Mouse (Mus musculus) frontal cortex, postnatal 14 days (tissue): ENCODE measurements at regions not wholly inside any gene's neighbourhood (a gene's known extent, or its start where the extent isn't known, plus 50 kb on each side); places are given as distances from the start of the nearest gene placed in this dataset.

Source experiments
- DNase-seq, 2 experiments: peaks; one replicate each; pipeline ENCODE4 v3.0.0; 2022; ENCODE audit warnings: low spot score in 2 of 2

GRCm38 (mm10) chr9:94267243-94267642 is 270.6 kb downstream of the 1190002N15Rik start:
- DNase-seq: no peak

DNA sequence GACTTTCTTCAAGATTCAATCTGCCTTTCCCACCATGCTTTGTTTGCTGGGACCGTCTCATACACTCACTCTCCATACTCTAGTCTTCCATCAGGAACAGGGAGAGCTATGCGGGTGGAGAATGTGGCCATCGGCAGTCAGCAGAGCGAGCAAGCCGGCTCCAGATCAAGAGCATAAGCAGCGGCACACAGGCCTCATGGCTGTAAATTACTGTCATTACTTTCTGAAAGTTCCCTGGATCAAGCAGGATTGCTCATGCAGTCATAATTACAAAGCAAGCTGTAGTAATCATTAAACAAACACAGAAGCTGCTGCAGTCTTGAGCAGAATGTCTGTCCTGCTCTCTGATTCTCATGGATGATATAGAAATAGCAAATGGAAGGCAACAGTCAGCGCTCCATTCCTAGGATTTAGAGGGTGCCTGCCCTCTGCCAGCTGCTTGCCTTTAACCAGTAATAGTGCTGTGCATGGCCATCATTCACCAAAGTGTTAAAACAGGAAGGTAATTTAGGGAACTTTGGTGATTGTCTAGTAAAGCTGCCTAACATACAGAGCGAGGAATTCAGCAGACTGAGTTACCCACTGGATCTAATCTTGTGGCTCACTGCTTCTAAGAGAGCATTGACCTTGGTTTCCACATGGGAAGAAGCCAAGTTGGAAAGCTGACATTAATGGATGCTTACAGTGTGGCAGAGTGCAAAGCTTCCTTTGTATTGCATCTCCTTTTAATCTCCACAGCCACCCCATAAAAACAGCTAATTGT is 298.2 kb downstream of the 1190002N15Rik start:
- DNase-seq: no peak

- DNase-seq: no peak
Measured at GRCm38 (mm10) chr9:94238565-94238964, 299.3 kb downstream of the 1190002N15Rik start.

DNA sequence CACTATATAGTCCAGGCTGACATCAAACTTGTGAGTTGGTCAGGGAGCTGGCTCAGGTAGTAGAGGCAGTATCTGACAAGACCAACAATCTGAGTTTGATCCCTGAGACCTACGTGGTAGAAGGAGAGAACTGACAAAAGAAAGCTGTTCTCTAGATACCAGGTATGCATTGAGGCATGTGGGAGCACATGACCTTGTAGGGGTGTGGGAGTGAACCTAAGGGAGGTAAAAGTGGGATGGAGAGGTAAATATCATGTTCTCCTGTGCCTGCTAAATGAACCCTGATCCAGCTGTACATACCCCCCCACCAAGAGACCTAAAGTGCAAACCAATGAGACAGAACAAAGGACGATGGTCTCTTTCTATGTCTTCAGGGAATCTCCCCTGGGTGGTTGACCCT is 308.3 kb downstream of the 1190002N15Rik start:
- no peak for DNase-seq

- DNase-seq: no peak
Measured at GRCm38 (mm10) chr9:94219116-94219515, 318.8 kb downstream of the 1190002N15Rik start.

- DNase-seq: no peak
Measured at GRCm38 (mm10) chr9:94216414-94217279, 321.2 kb downstream of the 1190002N15Rik start.

DNA sequence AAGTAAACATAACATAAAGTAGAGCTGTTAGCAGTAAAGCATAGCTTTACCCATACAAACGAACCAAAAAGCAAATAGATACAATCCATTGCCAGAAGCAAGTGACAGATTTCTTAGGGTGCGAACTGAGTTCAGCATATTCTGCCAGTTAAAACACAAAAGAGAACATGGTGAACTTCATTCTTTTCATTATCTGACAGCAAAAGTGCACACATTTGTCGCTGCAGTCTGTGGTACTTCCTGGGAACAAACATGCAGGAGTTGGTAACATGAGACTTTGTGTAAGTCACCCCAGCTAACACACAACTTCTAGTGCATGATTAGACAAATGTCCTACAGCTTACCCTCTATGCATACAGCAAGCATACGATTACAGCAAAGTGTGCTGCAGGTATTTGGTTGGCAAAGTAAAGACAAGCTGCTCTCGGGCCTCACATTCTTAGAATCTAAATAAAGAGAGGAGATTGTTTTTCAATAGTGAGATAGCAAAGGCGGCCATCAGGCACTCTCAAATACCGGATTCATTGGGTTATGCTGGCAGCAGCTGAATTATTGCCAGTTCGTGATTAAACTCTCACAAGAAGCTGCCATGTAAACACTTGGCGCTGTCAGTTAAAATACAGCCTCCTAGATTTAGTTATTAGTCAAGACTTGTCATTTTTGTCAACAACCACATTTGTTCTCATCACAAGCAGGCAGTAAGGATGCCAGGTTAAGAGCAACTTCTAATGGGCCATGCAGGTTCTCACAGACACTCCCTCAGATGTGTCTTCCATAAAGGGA is 327.2 kb downstream of the 1190002N15Rik start:
- DNase-seq: no peak

DNA sequence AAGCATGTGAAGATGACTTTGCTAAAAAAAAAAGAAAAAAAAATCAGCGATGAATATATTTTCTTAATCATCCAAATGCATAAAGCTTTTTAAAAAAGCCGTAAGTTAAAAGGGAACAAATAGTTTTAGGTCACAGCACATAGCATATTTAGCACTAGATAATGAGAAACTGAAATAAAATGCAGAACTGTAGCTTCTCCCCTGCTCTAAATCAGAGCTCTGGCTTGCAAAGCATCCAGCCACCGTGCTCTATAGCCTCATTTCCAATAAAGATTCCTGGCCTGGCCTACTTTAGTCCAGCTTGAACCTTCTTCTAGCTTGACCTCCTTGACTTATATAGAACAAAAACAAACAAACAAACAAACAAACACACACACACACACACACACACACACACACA is 328.9 kb downstream of the 1190002N15Rik start:
- no peak for DNase-seq

DNA sequence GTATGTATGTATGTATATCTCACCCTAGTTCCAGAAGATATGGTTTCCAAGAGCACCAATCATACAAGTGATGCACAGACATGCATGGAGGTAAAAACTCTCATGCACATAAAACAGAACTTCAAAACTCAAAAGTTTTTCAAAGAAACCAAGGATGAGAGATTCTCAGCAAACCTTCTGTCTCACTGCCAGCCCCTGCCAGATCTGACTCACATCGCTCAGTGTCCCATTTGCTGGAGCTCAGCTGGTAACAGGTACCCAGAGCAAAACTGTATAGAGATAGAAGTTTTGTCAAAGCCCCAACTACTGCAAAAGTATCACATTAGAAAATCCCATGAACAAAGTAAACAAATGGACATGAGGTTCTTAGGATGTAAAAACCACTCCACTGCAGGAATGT is 337.0 kb downstream of the 1190002N15Rik start:
- no peak for DNase-seq

- DNase-seq: no peak
Measured at GRCm38 (mm10) chr9:94199864-94200263, 338.0 kb downstream of the 1190002N15Rik start.

DNA sequence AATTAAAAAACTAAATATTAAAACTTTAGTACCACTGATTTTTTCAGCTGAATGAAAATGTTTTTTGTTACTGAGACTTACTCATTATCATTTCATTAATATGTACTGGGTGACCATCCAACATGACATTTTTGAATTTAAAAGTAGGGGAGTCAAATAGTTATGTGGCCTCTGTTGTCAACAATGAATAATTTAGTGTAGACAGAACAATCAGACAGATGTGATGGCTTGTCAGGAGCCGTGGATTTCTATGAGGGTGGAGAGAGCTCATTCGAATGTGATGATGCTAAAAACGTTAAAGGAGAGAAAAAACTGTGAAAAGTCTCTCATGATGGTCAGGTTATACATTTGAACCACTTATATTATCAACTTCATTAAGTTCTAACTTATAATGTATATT is 346.8 kb downstream of the 1190002N15Rik start:
- DNase-seq: no peak

DNA sequence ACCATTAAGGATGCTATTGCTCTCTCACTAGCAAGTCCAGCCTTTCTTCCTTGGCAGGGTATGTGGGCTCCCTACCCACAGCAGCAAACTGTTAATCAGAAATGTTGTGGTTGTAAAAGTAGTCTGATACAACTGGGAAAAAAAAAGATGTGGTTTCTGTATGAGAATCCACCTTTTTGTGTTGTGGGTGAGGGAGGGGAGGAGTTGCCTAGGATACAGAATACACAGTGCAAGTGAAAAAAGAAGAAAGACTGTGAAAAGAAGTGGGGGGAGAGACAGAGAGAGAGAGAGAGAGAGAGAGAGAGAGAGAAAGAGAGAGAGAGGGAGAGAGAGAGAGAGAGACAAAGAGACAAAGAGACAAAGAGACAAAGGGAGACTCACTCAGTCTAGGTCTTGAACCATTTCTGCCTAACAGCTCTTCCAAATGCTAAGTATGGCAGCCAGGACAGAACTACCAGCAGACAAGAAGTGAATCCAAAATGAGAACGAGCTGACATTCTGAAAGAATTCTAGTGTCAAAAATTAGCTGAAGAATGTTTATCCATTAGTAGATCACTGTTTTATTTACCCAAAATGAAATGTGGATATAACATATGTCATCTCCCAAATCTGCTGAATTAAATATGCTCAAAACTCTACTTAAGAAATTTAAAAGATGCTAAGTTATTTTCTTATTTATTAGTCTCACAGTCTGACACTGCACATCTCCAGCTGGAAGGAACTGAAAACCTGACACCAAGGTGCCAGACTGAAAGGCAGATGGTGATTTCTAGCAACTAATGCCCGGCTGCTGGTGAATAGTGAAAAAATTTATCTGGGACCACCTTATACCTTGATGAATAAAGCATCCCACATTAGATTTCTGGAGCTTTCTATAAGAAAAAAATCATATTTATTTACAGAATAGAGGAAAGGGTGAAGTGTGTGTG is 347.7 kb downstream of the 1190002N15Rik start:
- DNase-seq: no peak

DNA sequence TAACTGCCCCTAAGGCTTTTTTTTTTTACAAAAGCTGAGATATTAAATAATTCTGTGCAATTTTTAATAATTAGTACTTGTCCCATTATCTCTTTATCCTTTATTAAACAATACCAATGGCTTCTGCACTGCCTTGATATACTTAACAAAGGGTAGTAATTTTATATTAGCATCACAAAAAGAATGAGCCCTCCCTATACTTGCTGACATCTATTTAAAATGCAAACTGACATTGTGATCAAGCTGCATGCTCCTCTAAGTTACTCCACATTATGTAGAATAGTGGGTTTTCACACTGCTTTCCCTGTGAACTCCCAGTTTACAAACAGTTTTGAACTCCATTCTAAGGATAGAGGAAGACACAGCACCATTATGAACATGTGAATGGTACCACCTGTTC is 349.8 kb downstream of the 1190002N15Rik start:
- DNase-seq: no peak

- no peak for DNase-seq
Measured at GRCm38 (mm10) chr9:94169905-94170612, 367.8 kb downstream of the 1190002N15Rik start.

DNA sequence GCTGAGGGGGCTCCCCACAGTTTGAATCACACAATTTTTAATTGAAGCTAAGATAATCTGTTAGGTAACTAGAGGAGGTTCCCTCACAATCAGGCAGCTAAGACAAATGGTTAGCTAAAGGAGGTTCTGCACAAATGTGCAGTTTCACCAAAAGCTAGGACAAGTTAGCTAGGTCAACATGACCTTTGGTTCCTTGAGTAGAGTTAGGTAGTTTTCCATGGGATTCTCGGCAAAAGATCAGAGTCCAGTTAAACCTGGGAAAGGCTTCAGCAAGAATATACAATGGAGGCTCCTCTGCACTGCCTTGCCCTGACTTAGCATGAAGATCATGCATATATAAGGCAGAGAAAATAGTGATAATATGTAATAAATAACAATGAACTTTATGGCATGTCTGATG is 374.2 kb downstream of the 1190002N15Rik start:
- DNase-seq: no peak

DNA sequence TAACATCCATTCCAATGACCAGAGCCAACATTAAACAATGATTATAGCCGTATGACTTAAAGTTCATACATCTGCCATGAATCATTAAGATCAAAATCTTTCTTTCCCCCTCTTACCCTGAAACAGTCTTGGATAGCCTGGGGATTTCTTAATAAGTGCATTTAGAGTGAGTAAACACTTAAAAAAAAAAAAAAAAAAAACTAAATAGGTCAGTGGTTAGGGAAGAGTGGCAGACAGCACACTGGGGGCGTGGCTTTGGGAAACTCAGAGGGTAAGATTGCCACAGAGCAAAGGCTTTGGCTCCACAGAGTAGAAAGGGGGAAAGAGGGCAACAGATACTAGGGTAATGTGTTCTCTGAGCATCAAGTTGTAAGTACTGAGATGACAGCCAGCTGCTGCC is 382.3 kb downstream of the 1190002N15Rik start:
- DNase-seq: no peak

GRCm38 (mm10) chr9:94148474-94148873 is 389.4 kb downstream of the 1190002N15Rik start:
- DNase-seq: no peak

GRCm38 (mm10) chr9:94146787-94147186 is 391.1 kb downstream of the 1190002N15Rik start:
- DNase-seq: no peak

DNA sequence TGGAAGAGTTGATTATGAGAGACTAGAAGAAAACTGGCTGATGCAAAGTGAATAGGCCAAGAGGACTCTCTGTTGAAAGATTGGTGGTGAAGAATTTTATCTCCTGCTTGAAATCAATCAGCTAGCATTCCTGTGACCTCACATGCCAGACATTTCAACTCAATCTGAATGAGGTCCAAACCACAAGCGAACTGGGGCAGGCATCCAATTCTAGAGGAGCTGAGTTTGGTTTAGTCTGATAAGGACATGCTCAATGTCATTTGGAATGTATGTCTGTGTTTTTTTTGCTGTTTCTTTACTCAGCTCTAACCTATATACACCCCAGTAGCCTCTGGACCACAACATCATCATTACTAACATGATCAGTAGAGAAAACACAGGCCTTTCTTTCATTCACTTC is 401.4 kb downstream of the 1190002N15Rik start:
- no peak for DNase-seq

GRCm38 (mm10) chr9:94133682-94134081 is 404.2 kb downstream of the 1190002N15Rik start:
- no peak for DNase-seq
